Mouse (Mus musculus) cortical plate, adult 2 months (tissue): Measurements from ENCODE around the gene Cep63.

Experiments used
- CTCF ChIP-seq: fragments of 200-500 bp; IDR thresholded peaks from 2 replicates; pipeline ENCODE4 v1.5.1; 2011; ENCODE audit warnings: mild to moderate bottlenecking, control low read depth, low read length; ENCODE audit not compliant: insufficient read depth; ENCODE audit errors: extremely low read depth
- POLR2A ChIP-seq: fragments of 200-500 bp; IDR thresholded peaks from 2 replicates; pipeline ENCODE4 v1.6.1; 2011; ENCODE audit warnings: mild to moderate bottlenecking, low read length, control low read depth; ENCODE audit not compliant: insufficient read depth; ENCODE audit errors: extremely low read depth

GRCm38 (mm10) chr9:102541666-102542065 is 84.7 kb downstream of the Cep63 start:
- TF ChIP-seq POLR2A = no peak
- no peak for TF ChIP-seq CTCF
